Mouse (Mus musculus) splenic B cell, adult 2 months (primary cell): ENCODE measurements around the gene Olfr1329.
"Not testable (repeated sequence)": the region's sequence is repeated elsewhere in the genome, so short reads cannot be mapped to it uniquely, and the experiment has no call there.

Experiments
- DNase-seq: peaks from one replicate; pipeline ENCODE4 v3.0.0-alpha.2; 2011; ENCODE audit warnings: low read depth, low spot score
- H3K27me3 ChIP-seq: 2 replicates; pipeline ENCODE4 v1.6.1; 2012; ENCODE audit warnings: mild to moderate bottlenecking, low read length, moderate library complexity, mixed read lengths; ENCODE audit not compliant: control insufficient read depth, poor library complexity, insufficient read depth, severe bottlenecking
- H3K36me3 ChIP-seq: 2 replicates; pipeline ENCODE4 v1.6.1; 2012; ENCODE audit warnings: mild to moderate bottlenecking, low read length, moderate library complexity, mixed read lengths; ENCODE audit not compliant: control insufficient read depth, poor library complexity, insufficient read depth, severe bottlenecking

Gene Olfr1329

GRCm38 (mm10) chr4:118917365-118917764 lies at the start of gene Olfr1329:
Gene Olfr1329 (minus strand): TSS chr4:118917465.
- H3K27me3 ChIP-seq, H3K36me3 ChIP-seq, DNase-seq: not testable (repeated sequence)

GRCm38 (mm10) chr4:118961141-118961628 lies 43.9 kb upstream of the Olfr1329 start, which contains the start of gene Lao1:
Gene Lao1 (plus strand): TSS chr4:118961578.
- DNase-seq: no peak
- no peaks in the 10 kb centered on the region for H3K27me3 ChIP-seq
- H3K36me3 ChIP-seq: no peaks in the 10 kb centered on the region

- H3K27me3 ChIP-seq: no peaks in the 10 kb centered on the region
- DNase-seq: no peak
- no peaks in the 10 kb centered on the region for H3K36me3 ChIP-seq
Measured at GRCm38 (mm10) chr4:118958812-118959211, 41.5 kb upstream of the Olfr1329 start.

GRCm38 (mm10) chr4:118938512-118938911 lies 21.2 kb upstream of the Olfr1329 start, which contains the start of gene Olfr1328:
Gene Olfr1328 (minus strand): TSS chr4:118938612.
- Histone ChIP-seq H3K27me3 (no peaks in the 10 kb centered on the region), H3K36me3 (no peaks in the 10 kb centered on the region)
- no peak for DNase-seq

- not testable (repeated sequence) for H3K27me3 ChIP-seq, DNase-seq, H3K36me3 ChIP-seq
Measured at GRCm38 (mm10) chr4:118931326-118931725, 14.1 kb upstream of the Olfr1329 start.

- H3K27me3 ChIP-seq: no peaks in the 10 kb centered on the region
Measured at GRCm38 (mm10) chr4:118901981-118902380, 15.3 kb downstream of the Olfr1329 start.

GRCm38 (mm10) chr4:118888297-118888696 lies 29.0 kb downstream of the Olfr1329 start, which contains the start of gene Olfr1330:
Gene Olfr1330 (plus strand): TSS chr4:118888597.
- H3K27me3 ChIP-seq: no peaks in the 10 kb centered on the region
- no peak for DNase-seq
- H3K36me3 ChIP-seq: no peaks in the 10 kb centered on the region

More at GRCm38 (mm10) chr4:118901981-118902380, 15.3 kb downstream of the Olfr1329 start:
- DNase-seq: no peak
- no peaks in the 10 kb centered on the region for H3K36me3 ChIP-seq

- Histone ChIP-seq H3K36me3 (no peaks in the 10 kb centered on the region), H3K27me3 (no peaks in the 10 kb centered on the region)
- DNase-seq: no peak
Measured at GRCm38 (mm10) chr4:118867566-118867965, 49.7 kb downstream of the Olfr1329 start.
